Mouse (Mus musculus) kidney, embryonic 15.5 days (tissue): Measurements from ENCODE around the gene Pik3c2a. TPM values are rescaled to one million over a fixed set of nuclear protein-coding genes. Genes with fewer than 3 reads are reported as not detected.
A peak's percentile ranks its signal among the peaks of the same experiment; 100 is the strongest.

ENCODE experiments used
- ATAC-seq: fragments of 200-750 bp; cut with Nextera tagmentation; replicated peaks from 2 replicates; pipeline ENCODE4 v1.8.0; 2017; ENCODE audit warnings: moderate TSS enrichment; ENCODE audit not compliant: low FRiP score
- H3K27ac ChIP-seq: fragments of 300-500 bp; sonication (generic); 2 replicates; pipeline ENCODE4 v1.5.1; 2015; ENCODE audit warnings: mild to moderate bottlenecking, inconsistent platforms
- H3K27me3 ChIP-seq: fragments of 300-500 bp; sonication (generic); 2 replicates; pipeline ENCODE4 v1.6.1; 2015; ENCODE audit warnings: inconsistent platforms
- H3K36me3 ChIP-seq: fragments of 300-500 bp; sonication (generic); 2 replicates; pipeline ENCODE4 v1.6.1; 2015; ENCODE audit warnings: inconsistent platforms
- H3K4me1 ChIP-seq: fragments of 300-500 bp; sonication (generic); 2 replicates; pipeline ENCODE4 v1.6.1; 2015; ENCODE audit warnings: inconsistent platforms
- H3K4me2 ChIP-seq: fragments of 300-500 bp; sonication (generic); 2 replicates; pipeline ENCODE4 v1.6.1; 2015; ENCODE audit warnings: moderate library complexity, mild to moderate bottlenecking, inconsistent platforms
- H3K4me3 ChIP-seq: fragments of 300-500 bp; sonication (generic); replicated peaks from 2 replicates; pipeline ENCODE4 v1.5.1; 2015; ENCODE audit warnings: mild to moderate bottlenecking, inconsistent platforms
- H3K9ac ChIP-seq: fragments of 300-500 bp; sonication (generic); 2 replicates; pipeline ENCODE4 v1.6.1; 2015; ENCODE audit warnings: mild to moderate bottlenecking, inconsistent platforms
- H3K9me3 ChIP-seq: fragments of 300-500 bp; sonication (generic); replicated peaks from 2 replicates; pipeline ENCODE4 v1.6.1; 2016; ENCODE audit warnings: inconsistent platforms
- WGBS: fragments of 180-500 bp; shearing (Covaris S2); methylation state at CpG from one replicate; pipeline ENCODE4 v1.1.7; 2015; ENCODE audit warnings: mixed read lengths; 5-methylcytosine and 5-hydroxymethylcytosine counted together
- polyA plus RNA-seq: library from polyadenylated mRNA; unstranded; fragments of >200 nt; fragmentation: Nextera tagmentation; extraction: Ambion mirVana; gene quantifications from 2 replicates; pipeline ENCODE4 v1.2.1, GENCODE M21; 2015

The Pik3c2a gene
- polyA plus RNA-seq, 1 experiment from 2014 or later = 33.1 TPM

DNA sequence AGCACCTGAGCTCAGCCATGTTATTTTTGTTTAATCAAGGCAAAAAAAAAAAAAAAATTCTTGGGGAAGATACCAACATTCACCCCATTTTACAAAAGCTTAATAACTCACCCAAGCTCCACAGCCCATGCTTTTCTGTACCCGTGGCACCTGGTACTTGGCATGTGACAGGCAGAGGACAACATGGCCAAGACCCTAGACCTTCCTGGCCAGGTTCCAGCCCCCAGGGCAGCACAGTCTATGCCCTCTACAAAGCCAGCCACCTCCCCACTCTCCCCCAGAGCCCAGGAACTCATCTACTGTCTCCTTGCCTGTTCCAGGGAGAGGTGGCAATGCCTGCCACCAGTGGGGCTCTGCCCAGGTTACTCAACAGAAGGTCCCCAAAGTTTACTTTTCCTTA is 152.7 kb downstream of the Pik3c2a start:
- peaks cover 67% of the 10 kb centered on the region for H3K4me1 ChIP-seq
- WGBS = 74% methylated on average over 1 of the region's 1 CpGs

GRCm38 (mm10) chr7:116288996-116289395 is 154.3 kb downstream of the Pik3c2a start:
- Histone ChIP-seq H3K4me2 (no peak overlapping the region), H3K9ac (no peak overlapping the region), H3K27me3 (no peaks in the 10 kb centered on the region), H3K36me3 (no peaks in the 10 kb centered on the region), H3K4me3 (no peak overlapping the region), H3K27ac (peak overlapping the region; percentile 54), H3K4me1 (peaks cover 57% of the 10 kb centered on the region), H3K9me3 (no peaks in the 10 kb centered on the region)
- 77% methylated on average over 3 of the region's 3 CpGs for WGBS
- ATAC-seq = no peak

More for the DNA sequence above, 152.7 kb downstream of the Pik3c2a start:
- no peak for ATAC-seq
- Histone ChIP-seq H3K27ac (no peak overlapping the region), H3K27me3 (no peaks in the 10 kb centered on the region), H3K4me2 (no peak overlapping the region), H3K36me3 (no peaks in the 10 kb centered on the region), H3K4me3 (no peak overlapping the region), H3K9me3 (no peaks in the 10 kb centered on the region), H3K9ac (no peak overlapping the region)

- H3K4me3 ChIP-seq = no peak overlapping the region
- 85% methylated on average over 5 of the region's 5 CpGs for WGBS
- no peaks in the 10 kb centered on the region for H3K9me3 ChIP-seq
- no peak overlapping the region for H3K4me2 ChIP-seq
- H3K27me3 ChIP-seq = no peaks in the 10 kb centered on the region
- peak overlapping the region; percentile 81 for H3K27ac ChIP-seq
- H3K9ac ChIP-seq = no peak overlapping the region
- ATAC-seq = no peak
- H3K36me3 ChIP-seq = no peaks in the 10 kb centered on the region
- peaks cover 63% of the 10 kb centered on the region for H3K4me1 ChIP-seq
These were observed 155.3 kb downstream of the Pik3c2a start for GRCm38 (mm10) chr7:116287959-116288358.

Other genes starting within 250 kb of the Pik3c2a start
- 14.1 and 14.4 TPM in 2 replicates for gene Plekha7, start 135.1 kb downstream of the Pik3c2a start, polyA plus RNA-seq
- gene Rps13, start 109.3 kb downstream of the Pik3c2a start, polyA plus RNA-seq = 840 and 852 TPM in 2 replicates
- gene Nucb2, start 60.9 kb upstream of the Pik3c2a start, polyA plus RNA-seq = 14.3 and 15.2 TPM in 2 replicates